In genomic region chr15:78239453-78239852, GRCm38 (mm10) we compare ENCODE assay signal across 8 mouse cellular contexts. TPM values are rescaled to one million over a fixed set of nuclear protein-coding genes. Genes with fewer than 3 reads are reported as not detected.
A peak's percentile ranks its signal among the peaks of the same experiment; 100 is the strongest.
DNase-seq lines count a peak whose midpoint lies in the region; ATAC-seq lines count a peak whose summit lies in the region.

No protein-coding gene starts in this region.

- DNase-seq in gastrocnemius, adult 18-20 months (ENCODE audit: low spot score): peak; percentile 81
- no peak for DNase-seq in gastrocnemius, postnatal 25 days
- peak; percentile 92 for DNase-seq in 416B (ENCODE audit: low read depth)
- peak; percentile 55 to 86 for DNase-seq in adrenal gland, adult (ENCODE audit: inconsistent age in 2 of 2, low spot score in 1 of 2)
- DNase-seq in kidney, postnatal 36 days: peak; percentile 54 to 77
- DNase-seq in lung, postnatal 4 days: peak; percentile 50 to 76
- DNase-seq in spleen, postnatal 4 days (ENCODE audit: low spot score in 2 of 2): peak; percentile 66 to 88

- ATAC-seq in common myeloid progenitor, adult 5-6 weeks (replicated peaks; ENCODE audit: low read depth, poor library complexity, severe bottlenecking): peak; percentile 81

RNA-seq across cellular contexts. Expression of gene Ncf4, which starts 5.1 kb away (rescaled TPM):
- under 1 TPM; 0.50 to 1.00 TPM for total RNA-seq in gastrocnemius, adult 18-20 months (2021)
- total RNA-seq in gastrocnemius, postnatal 25 days (2021): 1 to 10 TPM; 1.2 to 1.4 TPM
- 42.8 and 82.2 TPM in 2 replicates for total RNA-seq in common myeloid progenitor, adult 5-6 weeks (2017)

RNA-seq across cellular contexts. Expression of gene Pvalb, which starts 33.3 kb away (rescaled TPM):
- total RNA-seq in gastrocnemius, adult 18-20 months (2021): over 10,000 TPM; 13,440 to 14,162 TPM
- total RNA-seq in gastrocnemius, postnatal 25 days (2021): over 10,000 TPM; 18,412 to 20,409 TPM
- total RNA-seq in common myeloid progenitor, adult 5-6 weeks (2017): not detected in 2 replicates

Comparison
In these comparisons a context has a peak if more than half of its experiments do, and no peak if none do; other contexts are left out.
1. RNA of gene Ncf4, which starts 5.1 kb away (total RNA-seq): 42.8 to 82.2 TPM in common myeloid progenitor, adult 5-6 weeks; 1.2 to 1.4 TPM in gastrocnemius, postnatal 25 days and 0.50 to 1.00 TPM in gastrocnemius, adult 18-20 months; every median in the first group is over 10 times any median in the second.
2. RNA of gene Pvalb, which starts 33.3 kb away (total RNA-seq): 18,412 to 20,409 TPM in gastrocnemius, postnatal 25 days and 13,440 to 14,162 TPM in gastrocnemius, adult 18-20 months; not detected in common myeloid progenitor, adult 5-6 weeks; every median in the first group is over 1,000 times any median in the second.